Mouse (Mus musculus): ENCODE measurements around the gene Ankrd23. TPM values are rescaled to one million over a fixed set of nuclear protein-coding genes. Genes with fewer than 3 reads are reported as not detected.
A peak's percentile ranks its signal among the peaks of the same experiment; 100 is the strongest.

Gene Ankrd23
- total RNA-seq, 1 experiment from 2014 or later = 9.1 TPM

DNA sequence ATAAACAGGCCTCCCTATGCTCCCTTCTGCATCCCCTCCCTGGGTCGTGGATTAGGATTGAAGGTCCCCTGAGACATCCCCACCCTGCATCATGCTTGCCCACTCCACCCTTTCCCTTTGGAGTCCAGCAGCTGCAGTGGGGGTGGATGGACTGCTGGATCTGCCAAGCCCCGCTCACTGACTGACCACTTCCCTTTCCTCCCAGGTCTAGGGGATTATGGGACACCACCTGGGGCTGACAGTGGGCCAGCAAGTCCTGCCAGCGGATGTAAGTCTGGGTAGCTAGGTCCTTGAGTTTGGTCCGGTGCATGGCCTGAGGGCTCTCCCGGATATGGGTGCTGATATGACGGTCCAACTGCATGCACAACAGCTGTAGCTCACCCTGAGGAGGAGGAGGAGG, 27.4 kb upstream of the Ankrd23 start:
- ATAC-seq (replicated peaks; ENCODE audit: low read depth, poor library complexity, severe bottlenecking) = 0 out of 2 replicates have a peak, but pooled peaks have one; percentile 10

DNA sequence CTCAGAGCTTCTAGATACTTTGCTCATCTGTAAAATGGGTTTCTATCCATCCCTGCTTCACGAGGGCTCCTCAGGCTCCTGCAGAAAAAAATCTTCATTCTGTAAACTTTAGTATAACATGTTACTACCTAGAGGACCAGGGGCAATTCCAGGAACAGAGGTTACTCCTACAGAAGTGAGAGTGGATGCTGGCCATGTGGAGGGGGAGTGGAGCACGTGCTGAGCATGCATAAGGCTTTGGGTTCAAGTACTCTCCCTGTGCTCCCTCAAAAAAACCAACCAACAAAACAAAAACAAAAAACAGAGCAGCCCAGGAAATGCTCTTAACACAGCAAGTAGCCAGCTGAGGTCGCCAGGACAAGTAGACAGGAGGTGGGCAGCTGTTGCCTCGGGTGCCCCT, 26.9 kb upstream of the Ankrd23 start:
- no peak for ATAC-seq (replicated peaks; ENCODE audit: low read depth, poor library complexity, severe bottlenecking)

DNA sequence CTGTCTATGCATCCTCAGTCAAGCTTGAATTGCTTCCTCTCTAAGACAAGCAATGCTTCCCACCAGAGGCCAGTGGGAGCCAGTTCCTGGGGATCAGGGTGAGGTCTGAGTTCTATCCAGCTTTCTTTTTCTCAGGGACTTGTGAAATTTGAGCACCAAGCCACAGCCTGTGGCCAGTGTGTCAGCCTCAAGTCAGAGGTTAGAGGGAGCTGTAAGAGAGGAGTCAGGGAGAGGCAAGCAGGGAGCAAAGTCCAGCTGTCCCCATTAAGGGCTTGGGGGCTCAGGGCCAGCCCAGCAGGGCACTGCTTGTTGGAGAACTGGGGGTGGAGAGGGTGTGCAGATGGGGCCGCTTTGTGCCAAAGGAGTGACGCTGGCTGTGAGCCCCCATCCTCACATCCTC, 26.5 kb upstream of the Ankrd23 start:
- no peak for ATAC-seq (replicated peaks; ENCODE audit: low read depth, poor library complexity, severe bottlenecking)

DNA sequence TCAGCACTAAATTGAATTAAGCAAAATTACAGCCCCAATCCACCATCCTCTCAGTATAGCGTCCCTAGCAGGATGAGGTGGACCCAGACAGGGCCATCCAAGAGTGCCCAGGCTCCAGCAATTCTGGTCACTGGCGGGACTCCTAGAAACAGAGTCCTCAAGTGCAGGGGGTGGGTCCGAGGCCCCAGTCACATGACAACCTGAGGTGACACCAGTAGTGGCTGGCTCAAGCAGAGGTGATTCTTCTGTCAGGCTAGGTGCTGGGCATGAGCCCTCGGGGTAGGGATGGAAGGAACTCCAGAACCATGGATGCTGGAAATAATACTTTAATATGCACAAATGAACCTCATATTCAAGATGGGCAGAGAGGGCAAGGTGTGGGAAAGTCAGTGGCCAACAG, 25.7 kb upstream of the Ankrd23 start:
- no peak for ATAC-seq (replicated peaks; ENCODE audit: low read depth, poor library complexity, severe bottlenecking)

DNA sequence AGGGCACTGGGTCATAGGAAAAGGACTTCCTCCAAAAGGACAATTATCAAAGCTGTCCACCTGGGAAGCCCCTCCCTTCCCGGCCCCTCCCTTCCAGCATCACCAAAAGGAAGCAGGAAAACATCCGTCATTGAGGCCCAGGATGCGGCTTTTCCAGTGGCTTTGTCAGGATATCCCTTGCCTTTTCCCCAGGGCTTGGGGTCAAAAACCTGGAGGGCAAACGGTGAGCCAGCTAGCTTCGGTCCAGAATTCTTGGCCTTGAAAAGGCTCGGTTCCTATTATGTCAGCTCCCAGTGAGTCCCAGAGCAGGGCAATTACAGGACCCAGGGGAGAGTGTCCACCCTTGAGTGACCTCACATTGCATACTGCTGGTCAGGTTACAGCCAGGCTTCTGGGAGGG, 24.2 kb upstream of the Ankrd23 start:
- ATAC-seq (replicated peaks; ENCODE audit: low read depth, poor library complexity, severe bottlenecking) = no peak

DNA sequence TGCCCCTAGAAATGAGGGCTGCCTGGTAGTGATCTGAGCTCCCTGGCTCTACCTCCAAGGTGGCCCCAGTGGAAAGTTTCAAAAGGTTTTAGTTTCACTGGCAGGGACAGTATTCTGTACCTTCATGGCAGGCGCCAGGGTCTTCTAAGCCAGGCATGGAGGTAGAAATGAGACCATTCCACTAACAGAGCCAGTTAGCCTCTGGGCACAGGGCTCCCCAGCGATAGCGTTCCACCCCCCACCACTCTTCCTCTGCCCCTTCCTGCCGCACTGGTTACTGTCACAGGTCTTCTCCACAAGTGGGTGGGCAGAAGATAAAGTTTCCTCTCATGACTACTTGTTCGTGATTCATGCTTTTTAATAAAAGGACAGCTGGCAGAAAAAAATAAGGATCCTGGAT, 23.2 kb upstream of the Ankrd23 start:
- ATAC-seq (replicated peaks; ENCODE audit: low read depth, poor library complexity, severe bottlenecking) = no peak

DNA sequence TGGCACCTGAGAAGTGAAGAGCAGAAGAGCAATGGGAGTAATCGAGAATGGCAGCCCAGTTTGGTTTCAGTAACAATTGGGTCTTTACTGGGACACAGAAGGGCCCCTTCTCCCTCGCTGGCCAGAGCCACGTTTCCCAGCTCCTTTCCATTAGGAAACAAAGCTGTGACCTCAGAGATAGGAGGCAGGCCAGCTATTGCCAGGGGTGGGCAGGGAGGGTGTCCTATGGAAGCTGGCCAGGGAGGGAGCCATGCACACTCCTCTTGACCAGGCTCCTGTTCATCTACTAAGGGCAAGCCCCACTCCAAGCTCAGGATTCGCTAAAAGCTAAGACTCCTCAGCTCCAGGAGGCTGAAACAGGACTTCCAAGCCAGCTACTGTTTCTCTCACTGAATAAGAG, 22.6 kb upstream of the Ankrd23 start:
- no peak for ATAC-seq (replicated peaks; ENCODE audit: low read depth, poor library complexity, severe bottlenecking)

DNA sequence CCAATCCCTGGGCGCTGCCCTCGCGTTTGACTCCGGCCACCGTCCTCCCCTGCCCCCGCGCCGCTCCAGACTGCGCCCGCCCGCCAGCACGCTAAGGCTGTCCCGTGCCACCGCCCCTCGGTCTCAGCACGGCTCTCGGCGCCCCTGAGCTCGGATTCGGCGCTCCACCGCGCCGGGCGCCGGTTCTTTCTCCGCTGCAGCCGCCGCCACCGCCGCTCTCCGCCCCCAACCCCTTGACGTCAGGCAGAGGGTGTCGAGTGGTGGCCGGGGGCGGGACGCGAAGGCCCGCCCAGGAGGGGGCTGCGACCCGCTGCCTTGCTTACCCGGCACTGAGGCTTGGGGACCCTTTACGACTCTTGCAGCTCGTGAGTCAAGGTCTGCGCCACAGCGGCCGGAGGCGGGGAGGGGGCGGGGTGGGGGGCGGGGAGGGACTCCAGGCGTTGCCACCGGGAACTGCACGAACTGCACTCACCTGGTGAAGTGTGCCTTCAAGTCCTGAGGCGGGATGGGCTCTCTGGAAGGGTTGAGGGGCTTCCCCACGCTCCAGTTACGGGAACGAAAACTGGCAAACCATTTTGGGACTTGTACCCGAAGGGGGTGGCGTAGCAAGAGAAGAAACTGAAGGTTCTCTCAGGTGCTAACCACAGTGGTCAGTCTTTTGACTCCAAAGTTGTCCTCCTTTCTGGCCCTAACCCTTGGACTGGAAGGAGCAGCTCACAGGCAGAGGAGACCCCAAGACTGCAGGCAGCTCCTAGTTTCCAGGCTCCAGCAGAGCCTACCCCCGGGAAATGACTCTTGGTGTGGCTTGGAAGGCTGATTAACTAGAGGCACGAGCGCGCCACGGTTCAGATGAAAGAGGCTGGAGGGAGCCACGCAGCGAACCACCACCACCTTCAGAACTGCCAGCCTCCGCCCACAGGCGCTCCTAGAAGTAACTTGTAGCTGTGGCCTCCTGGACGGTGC, 21.6 kb upstream of the Ankrd23 start, which contains the start of gene Sema4c:
TSS of gene Sema4c (minus strand) at position 319 of the 963 bp plus-strand sequence.
- ATAC-seq (replicated peaks; ENCODE audit: low read depth, poor library complexity, severe bottlenecking) = 0 out of 2 replicates have a peak, but pooled peaks have one; percentile 4

DNA sequence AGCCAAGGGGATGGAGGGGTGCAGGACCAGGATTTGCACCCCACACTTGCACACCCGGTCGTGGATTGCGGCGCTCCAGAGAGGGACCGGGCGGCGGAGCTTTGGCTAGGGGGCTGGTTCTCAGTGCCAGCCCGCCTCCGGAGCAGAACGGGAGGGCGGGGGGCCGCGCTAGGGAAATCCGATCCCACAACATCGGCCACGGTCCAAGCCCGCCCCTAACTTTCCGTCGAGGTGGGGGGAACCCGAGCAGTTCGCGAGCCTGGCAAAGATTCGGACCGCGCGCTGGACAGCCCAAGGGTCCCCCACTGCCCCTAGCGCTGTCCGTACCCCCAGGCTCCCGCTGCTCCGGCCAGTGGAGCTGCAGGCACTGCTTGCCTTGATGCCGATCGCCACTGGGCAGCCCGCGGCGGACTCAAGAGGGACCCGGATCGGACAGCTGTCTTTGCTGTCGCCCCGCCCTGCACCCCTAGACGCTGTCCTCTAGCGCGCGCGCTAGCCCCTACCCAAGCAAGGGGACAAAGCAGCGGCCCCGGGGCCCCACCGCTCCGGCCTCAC, 20.9 kb upstream of the Ankrd23 start:
- ATAC-seq (replicated peaks; ENCODE audit: low read depth, poor library complexity, severe bottlenecking) = peak; percentile 9

DNA sequence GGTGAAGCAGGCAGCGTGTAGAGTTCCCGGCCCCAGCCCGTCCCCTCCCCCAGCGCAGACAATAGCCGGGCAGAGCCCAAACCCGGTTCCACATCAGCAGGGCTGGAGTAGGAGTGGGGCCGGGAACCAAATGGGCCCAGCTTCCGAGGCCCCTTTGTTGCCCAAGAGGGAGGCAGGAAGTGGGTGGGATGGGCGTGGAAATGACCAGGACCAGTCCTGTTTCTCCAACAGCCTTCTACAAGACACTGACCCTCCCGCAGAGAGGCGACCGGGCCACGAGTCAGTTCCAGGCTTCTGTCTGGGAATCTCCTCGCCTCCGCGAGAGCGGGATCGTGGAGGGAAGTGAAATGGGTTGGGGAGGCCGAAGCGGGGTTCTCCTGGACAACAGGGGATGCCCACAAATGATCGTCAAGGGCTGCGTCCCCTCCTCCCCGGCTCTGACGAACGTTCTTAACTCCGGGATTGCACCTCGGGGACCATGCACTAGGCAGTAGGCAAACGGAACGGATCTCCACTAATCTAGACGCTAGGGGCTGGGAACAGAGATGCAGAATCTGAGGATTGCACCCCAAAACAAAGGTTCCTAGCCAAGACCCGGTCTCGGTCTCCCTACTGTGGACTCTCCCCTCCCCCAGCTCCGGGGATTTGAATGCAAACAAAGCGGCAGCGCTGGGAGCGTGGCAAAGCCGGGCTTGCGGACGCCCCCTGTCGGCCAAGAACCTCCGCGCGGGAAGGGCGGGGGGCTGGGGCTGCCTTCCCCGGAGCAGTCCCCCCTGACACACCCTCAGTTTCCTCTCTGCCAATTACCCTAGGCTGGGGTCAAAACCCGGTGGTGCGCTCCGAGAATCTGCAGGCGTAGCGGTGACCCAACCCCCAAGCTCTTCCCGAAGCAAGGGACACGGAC, 20.1 kb upstream of the Ankrd23 start:
- ATAC-seq (replicated peaks; ENCODE audit: low read depth, poor library complexity, severe bottlenecking) = peak; percentile 56

DNA sequence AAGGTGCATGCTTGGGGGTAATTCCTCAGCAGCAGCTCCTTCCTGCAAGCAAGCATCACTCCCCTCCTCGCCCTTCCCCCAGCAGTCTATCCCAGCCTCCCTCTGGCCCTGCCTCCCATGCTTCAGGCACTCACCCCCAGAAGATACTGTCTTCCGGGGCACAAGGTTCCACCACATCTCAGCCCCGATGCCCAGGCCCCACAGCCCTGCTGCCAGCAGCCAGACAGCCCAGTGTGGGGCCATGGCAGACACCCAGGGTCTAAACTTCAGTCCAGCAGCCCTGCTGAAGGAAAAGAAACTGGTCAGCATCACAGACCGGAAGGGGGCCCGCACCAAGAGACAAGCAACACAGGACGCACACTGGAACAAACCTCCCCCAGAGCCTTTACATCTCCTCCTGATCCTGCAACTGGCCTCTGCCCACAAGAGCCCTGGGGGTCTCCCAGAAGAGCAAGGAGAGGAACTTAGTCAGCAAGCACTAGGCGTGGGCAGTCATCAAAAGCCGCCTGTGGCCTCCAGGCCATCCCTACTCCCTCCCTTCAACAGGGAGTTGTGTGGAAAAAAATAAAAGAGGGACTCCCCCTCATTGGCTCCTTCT, 19.2 kb upstream of the Ankrd23 start:
- ATAC-seq (replicated peaks; ENCODE audit: low read depth, poor library complexity, severe bottlenecking) = peak; percentile 4; the same call in 1 of the 2 replicates

DNA sequence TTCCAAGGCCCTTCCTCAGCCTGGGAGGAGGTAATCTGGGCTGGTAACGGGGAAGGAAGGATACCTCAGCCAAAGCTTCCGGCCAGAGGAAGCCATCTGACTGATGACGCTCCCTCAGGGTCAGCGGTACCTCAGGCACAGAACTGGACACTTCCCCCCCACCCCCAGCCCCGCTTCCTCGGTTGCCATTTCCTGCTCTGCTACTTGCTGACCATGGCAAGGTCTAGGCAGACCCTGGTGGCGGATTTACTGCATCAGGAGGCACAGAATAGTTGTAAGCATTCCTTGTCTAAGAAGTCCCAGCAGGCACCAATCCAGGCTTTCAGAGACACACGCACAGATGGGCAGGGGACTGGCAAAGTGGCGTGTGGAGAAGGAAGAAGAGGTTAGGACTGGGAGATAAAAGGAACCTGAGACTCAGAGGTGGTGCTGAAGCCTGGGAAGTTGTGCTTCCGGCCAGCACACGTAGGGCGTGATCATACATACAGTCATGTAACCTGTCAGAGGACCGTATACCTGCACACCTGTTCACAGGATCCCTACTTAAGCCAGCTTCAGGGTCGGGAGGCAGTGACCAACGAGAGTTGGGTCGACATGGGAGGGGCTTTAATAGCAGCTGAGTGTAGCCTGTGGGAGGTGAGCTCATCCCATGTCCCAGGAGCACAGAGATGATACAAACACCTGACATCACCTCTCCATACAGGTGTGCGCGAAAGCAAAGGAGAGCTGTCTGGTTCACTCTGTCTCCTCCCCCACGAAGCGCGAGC, 18.1 kb upstream of the Ankrd23 start:
- no peak for ATAC-seq (replicated peaks; ENCODE audit: low read depth, poor library complexity, severe bottlenecking)

DNA sequence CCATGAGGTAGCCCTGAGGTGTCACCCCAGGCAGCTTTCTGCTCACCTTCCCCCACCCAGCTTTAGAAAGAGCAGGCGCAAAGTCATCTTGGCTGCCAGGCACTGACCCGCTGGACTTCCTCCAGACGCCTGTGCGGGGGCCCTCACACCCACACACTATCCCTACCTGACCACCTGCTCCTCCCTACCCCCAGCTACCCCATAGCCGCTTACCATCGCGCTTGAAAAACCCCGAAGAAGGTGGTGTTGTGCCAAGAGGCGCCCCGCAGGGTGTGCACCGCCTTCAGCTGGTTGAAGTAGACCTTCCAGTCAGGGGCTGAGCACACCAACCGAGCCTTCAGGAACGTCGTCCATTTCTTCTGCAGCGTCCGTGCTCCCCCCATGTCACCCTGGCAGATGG, 15.8 kb upstream of the Ankrd23 start:
- ATAC-seq (replicated peaks; ENCODE audit: low read depth, poor library complexity, severe bottlenecking) = no peak

DNA sequence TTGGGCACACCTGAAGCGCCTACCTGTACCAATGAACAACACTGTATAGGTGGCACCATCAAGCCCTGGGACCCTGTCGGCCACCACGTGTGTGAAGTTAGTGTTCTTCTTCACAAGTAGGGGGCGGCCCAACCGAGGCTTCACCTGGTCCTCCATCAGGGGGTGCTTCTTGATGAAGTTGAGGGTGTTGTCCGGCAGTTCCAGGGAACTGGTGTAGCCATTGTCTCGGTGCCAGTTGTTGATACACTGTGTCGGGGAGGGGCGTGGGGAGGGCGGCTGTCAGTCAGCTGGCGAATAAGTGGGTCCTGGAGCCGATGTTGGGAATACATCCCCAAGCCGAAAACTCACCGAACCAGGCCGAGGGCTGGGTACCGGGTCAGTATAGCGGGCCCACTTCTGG, 15.2 kb upstream of the Ankrd23 start:
- no peak for ATAC-seq (replicated peaks; ENCODE audit: low read depth, poor library complexity, severe bottlenecking)

DNA sequence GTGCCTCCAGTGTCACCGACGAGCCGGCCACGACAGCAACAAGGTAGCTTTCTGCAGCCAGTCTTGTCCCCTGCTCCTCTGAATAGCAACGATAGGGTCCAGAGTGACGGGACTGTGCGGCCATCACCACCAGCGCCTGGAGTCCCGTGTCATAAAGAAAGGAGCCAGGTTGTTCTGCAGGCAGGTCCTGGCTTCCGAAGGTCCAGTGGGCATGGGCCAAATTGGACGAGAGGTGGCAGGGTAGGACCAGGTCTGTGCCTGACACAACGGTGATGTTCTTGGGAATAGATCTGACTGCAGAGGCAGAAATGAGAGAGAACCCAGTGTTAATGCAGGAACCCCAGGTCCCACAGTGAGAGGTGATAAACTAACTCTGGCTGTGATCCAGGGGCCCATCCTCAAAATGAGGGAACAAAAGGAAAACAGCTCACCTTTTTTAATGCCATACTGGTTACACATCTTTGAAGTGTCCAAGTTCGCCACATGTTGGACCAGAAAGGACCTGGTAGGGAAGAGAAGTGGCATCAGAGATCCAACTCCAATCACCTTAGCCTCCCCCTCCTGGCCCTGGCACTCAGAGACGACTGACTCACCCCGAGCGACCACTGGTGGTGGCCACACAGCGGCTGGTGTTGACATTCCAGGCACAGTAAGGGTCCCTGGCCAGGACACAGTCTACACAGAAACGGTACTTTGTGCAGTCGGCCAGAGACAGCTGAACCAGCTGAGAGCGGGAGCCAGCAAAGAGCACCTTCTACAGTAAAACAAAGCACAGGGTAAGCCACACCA, 13.6 kb upstream of the Ankrd23 start:
- ATAC-seq (replicated peaks; ENCODE audit: low read depth, poor library complexity, severe bottlenecking) = no peak

DNA sequence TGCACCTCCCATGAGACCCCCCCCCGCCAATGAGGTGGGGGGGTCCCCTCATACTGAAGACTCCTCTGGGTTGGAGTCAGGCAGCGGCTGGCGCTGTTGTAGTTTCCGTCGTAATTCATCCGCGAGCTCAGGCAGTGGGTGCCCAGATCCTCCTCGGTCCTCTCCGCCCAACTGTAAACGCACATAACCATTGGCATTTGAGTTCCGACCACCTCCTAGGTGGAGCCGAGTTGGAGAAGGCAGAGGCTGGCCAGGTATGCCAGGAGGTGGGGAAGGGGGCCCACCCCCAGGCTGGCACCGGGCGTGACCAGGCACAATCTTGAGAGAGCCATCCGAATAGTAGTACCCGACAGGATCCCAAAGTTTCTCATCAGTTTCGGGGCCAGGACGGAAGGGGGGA, 12.8 kb upstream of the Ankrd23 start:
- no peak for ATAC-seq (replicated peaks; ENCODE audit: low read depth, poor library complexity, severe bottlenecking)

DNA sequence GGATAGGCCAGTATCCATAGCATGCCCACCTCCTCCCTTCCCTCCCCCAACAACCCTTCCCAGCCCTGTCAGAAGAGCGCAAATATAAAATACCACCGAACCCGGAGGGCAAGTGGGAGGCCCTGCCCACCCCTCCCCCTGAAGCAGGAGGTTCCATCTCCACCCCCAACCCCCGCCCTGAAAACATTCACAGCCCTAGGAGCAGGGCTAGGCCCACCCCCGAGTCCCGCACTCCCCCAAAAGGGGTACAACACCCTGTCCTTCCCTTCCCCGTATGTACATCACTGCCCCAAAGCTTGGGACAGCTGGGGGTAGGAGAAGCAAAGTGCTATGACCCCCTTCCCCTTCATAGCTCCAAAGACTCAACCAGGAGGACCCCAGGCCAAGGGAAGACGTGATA, 12.1 kb upstream of the Ankrd23 start:
- no peak for ATAC-seq (replicated peaks; ENCODE audit: low read depth, poor library complexity, severe bottlenecking)

DNA sequence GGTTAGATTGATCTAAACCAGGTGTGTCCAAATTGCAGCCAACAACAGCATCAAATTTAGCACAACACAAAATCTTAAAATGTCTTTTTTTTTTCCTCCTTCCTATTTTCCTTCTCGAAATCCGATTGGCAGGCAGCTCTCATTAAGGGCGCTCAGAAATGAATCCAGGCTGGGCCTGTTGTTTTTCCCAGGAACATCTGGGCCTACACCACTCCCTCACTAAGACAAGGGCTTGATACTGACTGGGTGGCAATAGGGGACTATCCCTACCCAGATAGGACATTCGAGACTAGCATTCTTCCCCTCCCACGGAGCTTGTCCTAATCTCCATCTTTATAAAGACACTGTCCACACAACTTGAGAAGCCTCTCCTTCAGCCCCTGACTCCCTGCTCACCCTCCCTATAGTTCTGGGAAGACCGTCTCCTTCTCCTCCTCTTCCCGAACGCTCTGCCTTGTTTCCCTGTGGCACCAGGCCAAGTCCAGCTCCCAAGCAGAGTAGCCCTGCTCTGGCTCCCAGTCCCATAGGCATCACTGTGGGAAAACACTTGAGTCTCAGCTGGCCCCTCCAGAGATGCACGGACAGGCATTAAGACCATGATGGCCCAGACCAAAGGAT, 11.4 kb upstream of the Ankrd23 start:
- no peak for ATAC-seq (replicated peaks; ENCODE audit: low read depth, poor library complexity, severe bottlenecking)

Data from common myeloid progenitor, adult 5-6 weeks (primary cell).